Mouse (Mus musculus): ENCODE data around the gene Cwc22. TPM values are rescaled to one million over a fixed set of nuclear protein-coding genes. Genes with fewer than 3 reads are reported as not detected.
A peak's percentile ranks its signal among the peaks of the same experiment; 100 is the strongest.

Gene Cwc22
- polyA plus RNA-seq, 1 experiment from 2014 or later: 23.8 TPM

DNA sequence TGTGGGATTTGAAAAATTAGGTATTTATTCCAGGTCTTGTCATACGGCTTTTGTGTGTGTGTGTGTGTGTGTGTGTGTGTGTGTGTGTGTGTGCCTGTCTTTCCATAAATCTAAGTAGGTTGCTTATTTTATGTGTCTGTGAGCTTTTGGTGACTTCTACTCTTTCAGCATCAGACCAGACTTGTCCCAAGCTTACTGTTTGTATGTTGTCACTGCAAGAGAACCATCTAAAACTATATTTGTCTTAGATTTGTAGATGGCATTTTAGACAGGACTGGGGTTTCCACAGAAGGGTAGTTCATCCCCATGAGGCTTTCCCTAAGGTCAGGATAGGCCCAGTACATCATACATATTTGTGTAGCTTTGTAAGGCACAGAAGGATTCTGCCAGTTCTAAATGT lies 13.2 kb upstream of the Cwc22 start:
- Histone ChIP-seq H3K9me3 (replicated peaks; ENCODE audit: control insufficient read depth, low read length) (no peaks in the 10 kb centered on the region), H3K4me2 (no peak overlapping the region), H3K4me1 (ENCODE audit: control insufficient read depth, insufficient read depth, low read length) (no peaks in the 10 kb centered on the region), H3K9ac (ENCODE audit: low read depth, low read length) (no peak overlapping the region), H3K27me3 (ENCODE audit: control insufficient read depth, insufficient read depth, low read length) (no peaks in the 10 kb centered on the region), H3K4me3 (ENCODE audit: low read depth, low read length) (no peak overlapping the region), H3K27ac (ENCODE audit: low read depth, low read length) (no peak overlapping the region), H3K36me3 (ENCODE audit: control insufficient read depth, insufficient read depth, low read length) (no peaks in the 10 kb centered on the region)
- 90% methylated on average over 1 of the region's 1 CpGs for WGBS (ENCODE audit: insufficient replicate concordance)
- no peak for ATAC-seq (replicated peaks; ENCODE audit: insufficient number of reproducible peaks, low FRiP score, low TSS enrichment)

DNA sequence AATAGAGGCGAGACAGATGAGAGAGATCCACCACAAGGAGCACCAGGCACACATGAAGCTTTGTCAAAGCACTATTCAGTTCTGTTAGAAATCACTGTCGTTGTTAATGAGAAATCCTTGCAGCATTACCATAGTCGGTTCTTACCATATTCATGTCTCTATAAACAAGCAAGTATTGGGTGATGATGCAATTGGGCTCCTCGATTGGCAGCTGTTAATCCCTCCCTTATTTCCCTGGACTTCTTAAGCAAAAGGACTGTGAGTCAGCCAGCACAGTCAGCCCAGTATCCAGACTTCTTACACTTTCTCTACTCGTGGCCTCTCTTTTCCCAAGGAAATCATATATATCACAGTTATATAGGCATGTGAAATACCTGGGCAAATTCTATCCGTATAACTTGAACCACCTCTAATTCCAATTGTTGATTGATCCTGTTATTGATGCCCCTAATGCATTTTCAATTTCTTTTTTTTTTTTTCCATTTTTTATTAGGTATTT lies 5.3 kb upstream of the Cwc22 start:
- no peaks in the 10 kb centered on the region for H3K27me3 ChIP-seq (ENCODE audit: control insufficient read depth, insufficient read depth, low read length)

DNA sequence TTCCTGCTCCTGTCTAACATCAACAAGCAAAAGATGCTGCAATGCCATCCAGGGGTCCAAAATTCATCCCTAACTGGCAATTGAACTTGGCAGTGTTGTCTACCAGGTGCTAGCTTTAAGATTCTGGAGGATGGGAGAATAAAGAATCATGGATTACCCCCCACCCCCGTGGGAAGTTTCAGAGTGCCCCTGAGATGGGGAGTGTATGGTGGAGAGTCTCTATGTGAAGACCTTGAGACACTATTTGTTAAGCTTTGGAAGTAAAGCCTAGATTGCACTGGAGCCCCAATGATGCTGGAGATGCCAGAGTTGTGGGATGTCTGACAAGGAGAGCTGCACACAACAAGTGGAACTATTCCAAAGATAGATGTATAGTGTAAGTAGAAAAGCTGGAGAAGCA lies 3.9 kb upstream of the Cwc22 start:
- H3K4me3 ChIP-seq (ENCODE audit: low read depth, low read length): no peak overlapping the region
- no peak overlapping the region for H3K9ac ChIP-seq (ENCODE audit: low read depth, low read length)
- no peaks in the 10 kb centered on the region for H3K9me3 ChIP-seq (replicated peaks; ENCODE audit: control insufficient read depth, low read length)
- H3K27ac ChIP-seq (ENCODE audit: low read depth, low read length): no peak overlapping the region
- 50% methylated on average over 1 of the region's 1 CpGs for WGBS (ENCODE audit: insufficient replicate concordance)
- H3K4me2 ChIP-seq: no peak overlapping the region
- H3K36me3 ChIP-seq (ENCODE audit: control insufficient read depth, insufficient read depth, low read length): no peaks in the 10 kb centered on the region
- H3K4me1 ChIP-seq (ENCODE audit: control insufficient read depth, insufficient read depth, low read length): peaks cover 2% of the 10 kb centered on the region
- no peak for ATAC-seq (replicated peaks; ENCODE audit: insufficient number of reproducible peaks, low FRiP score, low TSS enrichment)
- no peaks in the 10 kb centered on the region for H3K27me3 ChIP-seq (ENCODE audit: control insufficient read depth, insufficient read depth, low read length)

More for the DNA sequence above, 5.3 kb upstream of the Cwc22 start:
- Histone ChIP-seq H3K36me3 (ENCODE audit: control insufficient read depth, insufficient read depth, low read length) (no peaks in the 10 kb centered on the region), H3K9me3 (replicated peaks; ENCODE audit: control insufficient read depth, low read length) (no peaks in the 10 kb centered on the region), H3K4me2 (no peak overlapping the region), H3K27ac (ENCODE audit: low read depth, low read length) (no peak overlapping the region), H3K4me3 (ENCODE audit: low read depth, low read length) (no peak overlapping the region), H3K9ac (ENCODE audit: low read depth, low read length) (no peak overlapping the region), H3K4me1 (ENCODE audit: control insufficient read depth, insufficient read depth, low read length) (no peaks in the 10 kb centered on the region)
- 77% methylated on average over 6 of the region's 6 CpGs for WGBS (ENCODE audit: insufficient replicate concordance)
- no peak for ATAC-seq (replicated peaks; ENCODE audit: insufficient number of reproducible peaks, low FRiP score, low TSS enrichment)

GRCm38 (mm10) chr2:77949521-77949920 lies 3.3 kb upstream of the Cwc22 start:
- 76% methylated on average over 1 of the region's 1 CpGs for WGBS (ENCODE audit: insufficient replicate concordance)
- H3K27me3 ChIP-seq (ENCODE audit: control insufficient read depth, insufficient read depth, low read length): no peaks in the 10 kb centered on the region
- ATAC-seq (replicated peaks; ENCODE audit: insufficient number of reproducible peaks, low FRiP score, low TSS enrichment): no peak
- H3K4me3 ChIP-seq (ENCODE audit: low read depth, low read length): no peak overlapping the region
- H3K9me3 ChIP-seq (replicated peaks; ENCODE audit: control insufficient read depth, low read length): no peaks in the 10 kb centered on the region
- H3K9ac ChIP-seq (ENCODE audit: low read depth, low read length): no peak overlapping the region
- peaks cover 6% of the 10 kb centered on the region for H3K4me1 ChIP-seq (ENCODE audit: control insufficient read depth, insufficient read depth, low read length)
- no peaks in the 10 kb centered on the region for H3K36me3 ChIP-seq (ENCODE audit: control insufficient read depth, insufficient read depth, low read length)
- H3K4me2 ChIP-seq: no peak overlapping the region
- H3K27ac ChIP-seq (ENCODE audit: low read depth, low read length): no peak overlapping the region

DNA sequence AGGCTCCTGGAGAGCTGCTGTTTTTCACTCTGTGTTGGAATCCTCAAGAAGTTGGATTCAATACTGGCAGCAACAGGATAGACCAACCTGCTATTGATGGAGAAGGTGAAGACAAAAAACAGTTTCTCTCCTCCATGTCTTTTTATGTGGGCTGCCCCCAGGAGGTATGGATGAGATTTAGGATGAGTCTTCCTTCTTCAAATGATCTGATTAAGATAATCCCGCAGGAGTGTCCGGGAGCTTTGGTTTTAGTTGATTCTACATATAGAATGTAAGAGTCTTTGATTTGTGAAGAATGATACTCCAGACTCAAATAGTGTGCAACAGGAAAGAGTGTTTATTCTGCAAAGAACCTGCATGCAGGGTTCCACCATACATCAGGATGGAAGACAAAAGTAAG lies 2.7 kb upstream of the Cwc22 start:
- peaks cover 6% of the 10 kb centered on the region for H3K4me1 ChIP-seq (ENCODE audit: control insufficient read depth, insufficient read depth, low read length)
- no peaks in the 10 kb centered on the region for H3K36me3 ChIP-seq (ENCODE audit: control insufficient read depth, insufficient read depth, low read length)
- H3K9me3 ChIP-seq (replicated peaks; ENCODE audit: control insufficient read depth, low read length): no peaks in the 10 kb centered on the region
- H3K4me3 ChIP-seq (ENCODE audit: low read depth, low read length): no peak overlapping the region
- H3K4me2 ChIP-seq: no peak overlapping the region
- no peak for ATAC-seq (replicated peaks; ENCODE audit: insufficient number of reproducible peaks, low FRiP score, low TSS enrichment)
- WGBS (ENCODE audit: insufficient replicate concordance): 84% methylated on average over 2 of the region's 2 CpGs
- H3K9ac ChIP-seq (ENCODE audit: low read depth, low read length): no peak overlapping the region
- H3K27ac ChIP-seq (ENCODE audit: low read depth, low read length): no peak overlapping the region
- no peaks in the 10 kb centered on the region for H3K27me3 ChIP-seq (ENCODE audit: control insufficient read depth, insufficient read depth, low read length)

DNA sequence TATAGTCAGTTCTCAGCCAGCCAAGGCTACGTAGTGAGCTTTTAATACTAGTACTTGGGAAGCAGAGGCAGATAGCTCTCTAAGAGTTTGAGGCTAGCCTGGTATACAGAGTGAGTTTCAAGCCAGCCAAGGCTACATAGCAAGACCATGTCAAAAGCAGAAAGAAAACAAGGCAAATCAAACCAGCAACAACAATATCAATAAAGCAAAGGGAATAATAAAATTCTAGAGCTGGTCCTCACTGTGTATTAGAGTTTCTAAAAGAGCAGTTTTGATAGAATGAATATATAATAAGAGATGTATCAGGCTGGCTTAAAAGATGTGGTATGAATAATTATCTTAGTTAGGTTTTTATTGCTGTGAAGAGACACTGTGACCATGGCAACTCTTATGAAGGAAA lies 2.0 kb upstream of the Cwc22 start:
- Histone ChIP-seq H3K4me3 (ENCODE audit: low read depth, low read length) (no peak overlapping the region), H3K36me3 (ENCODE audit: control insufficient read depth, insufficient read depth, low read length) (no peaks in the 10 kb centered on the region)
- 68% methylated on average over 1 of the region's 1 CpGs for WGBS (ENCODE audit: insufficient replicate concordance)

DNA sequence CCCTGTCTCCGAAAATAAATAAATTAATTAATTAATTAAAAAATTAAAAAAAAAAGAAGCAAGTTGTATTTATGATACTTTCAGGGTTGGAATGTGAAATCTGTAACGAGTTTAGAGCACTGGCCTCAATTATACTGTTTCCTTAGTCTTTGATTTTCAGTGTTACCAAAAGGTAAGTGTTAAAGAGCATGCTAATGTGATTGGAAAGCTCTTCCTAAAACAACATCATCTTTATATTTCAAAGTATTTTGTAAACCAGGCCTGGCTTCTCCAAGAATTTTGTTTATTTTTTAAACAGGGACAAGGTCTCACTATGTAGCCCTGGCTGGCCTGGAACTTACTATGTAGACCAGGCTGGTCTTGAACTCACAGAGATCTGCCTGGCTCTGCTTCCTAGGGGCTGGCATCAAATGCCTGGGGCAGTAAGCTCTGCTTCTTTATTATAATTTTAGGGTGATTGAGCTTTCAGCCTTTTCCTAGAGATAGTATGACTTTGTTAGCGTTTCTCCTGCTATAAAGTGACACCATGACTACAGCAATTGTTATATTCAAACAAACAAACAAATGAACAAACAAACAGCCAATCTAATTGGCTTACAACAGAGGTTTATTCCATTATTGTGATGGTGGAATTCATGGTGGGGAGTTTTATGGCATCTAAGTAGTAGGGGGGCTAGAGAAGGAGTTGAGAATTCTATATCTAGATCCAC lies 1.1 kb upstream of the Cwc22 start:
- Histone ChIP-seq H3K27me3 (ENCODE audit: control insufficient read depth, insufficient read depth, low read length) (no peaks in the 10 kb centered on the region), H3K27ac (ENCODE audit: low read depth, low read length) (no peak overlapping the region), H3K36me3 (ENCODE audit: control insufficient read depth, insufficient read depth, low read length) (no peaks in the 10 kb centered on the region), H3K9me3 (replicated peaks; ENCODE audit: control insufficient read depth, low read length) (no peaks in the 10 kb centered on the region), H3K4me2 (no peak overlapping the region), H3K4me3 (ENCODE audit: low read depth, low read length) (no peak overlapping the region), H3K4me1 (ENCODE audit: control insufficient read depth, insufficient read depth, low read length) (peaks cover 6% of the 10 kb centered on the region), H3K9ac (ENCODE audit: low read depth, low read length) (no peak overlapping the region)
- 67% methylated on average over 3 of the region's 3 CpGs for WGBS (ENCODE audit: insufficient replicate concordance)
- no peak for ATAC-seq (replicated peaks; ENCODE audit: insufficient number of reproducible peaks, low FRiP score, low TSS enrichment)

More for the DNA sequence above, 2.0 kb upstream of the Cwc22 start:
- Histone ChIP-seq H3K27me3 (ENCODE audit: control insufficient read depth, insufficient read depth, low read length) (no peaks in the 10 kb centered on the region), H3K9me3 (replicated peaks; ENCODE audit: control insufficient read depth, low read length) (no peaks in the 10 kb centered on the region), H3K9ac (ENCODE audit: low read depth, low read length) (no peak overlapping the region), H3K4me1 (ENCODE audit: control insufficient read depth, insufficient read depth, low read length) (peaks cover 6% of the 10 kb centered on the region), H3K27ac (ENCODE audit: low read depth, low read length) (no peak overlapping the region), H3K4me2 (no peak overlapping the region)
- ATAC-seq (replicated peaks; ENCODE audit: insufficient number of reproducible peaks, low FRiP score, low TSS enrichment): no peak

DNA sequence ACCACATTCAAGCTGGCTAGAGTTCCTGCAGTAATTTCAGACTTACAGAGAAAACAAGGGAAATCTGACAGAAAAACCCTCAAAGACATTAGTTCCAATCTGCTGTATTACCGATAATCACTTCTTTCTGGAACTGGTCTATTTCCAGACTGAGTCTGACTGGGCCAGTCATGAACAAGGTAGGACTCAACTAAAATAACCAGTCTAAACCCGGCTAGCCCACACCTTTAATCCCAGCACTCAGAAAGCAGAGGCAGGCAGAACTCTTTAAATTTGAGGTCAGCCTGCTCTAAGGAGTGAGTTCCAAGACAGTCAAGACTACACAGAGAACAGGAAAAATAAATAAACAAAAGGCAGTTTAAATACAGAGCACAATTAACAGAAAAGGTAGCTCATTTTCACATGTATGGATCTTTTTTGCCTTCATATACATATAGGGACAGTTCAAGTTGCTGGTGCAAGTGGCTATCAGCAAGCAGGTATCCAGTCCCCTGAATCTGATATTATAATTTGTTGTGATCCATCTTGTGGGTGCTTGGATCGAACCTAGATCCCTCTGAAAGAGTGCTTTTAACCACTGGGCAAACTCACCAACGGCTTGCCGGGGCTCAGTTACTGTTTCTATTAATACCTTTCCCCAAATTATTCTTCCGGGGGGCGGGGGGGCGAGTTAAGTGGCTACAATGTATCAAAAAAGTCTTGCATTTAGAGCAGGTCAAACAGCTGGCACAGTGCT lies 1.1 kb downstream of the Cwc22 start:
- H3K9me3 ChIP-seq (replicated peaks; ENCODE audit: control insufficient read depth, low read length): no peaks in the 10 kb centered on the region
- no peaks in the 10 kb centered on the region for H3K36me3 ChIP-seq (ENCODE audit: control insufficient read depth, insufficient read depth, low read length)
- H3K4me1 ChIP-seq (ENCODE audit: control insufficient read depth, insufficient read depth, low read length): peaks cover 6% of the 10 kb centered on the region
- 39% methylated on average over 8 of the region's 8 CpGs for WGBS (ENCODE audit: insufficient replicate concordance)
- H3K4me3 ChIP-seq (ENCODE audit: low read depth, low read length): peak overlapping the region; percentile 87
- ATAC-seq (replicated peaks; ENCODE audit: insufficient number of reproducible peaks, low FRiP score, low TSS enrichment): no peak
- H3K4me2 ChIP-seq: peak overlapping the region; percentile 88
- no peak overlapping the region for H3K27ac ChIP-seq (ENCODE audit: low read depth, low read length)
- no peaks in the 10 kb centered on the region for H3K27me3 ChIP-seq (ENCODE audit: control insufficient read depth, insufficient read depth, low read length)
- peak overlapping the region; percentile 86 for H3K9ac ChIP-seq (ENCODE audit: low read depth, low read length)
